Mouse (Mus musculus) ES-E14 (cell line): ENCODE measurements around the gene Hoxc5.

Source experiments
- CHD2 ChIP-seq: IDR thresholded peaks from 2 replicates; pipeline ENCODE4 v1.6.1; 2014; ENCODE audit warnings: mild to moderate bottlenecking, low read depth, low read length, inconsistent platforms
- HCFC1 ChIP-seq: IDR thresholded peaks from 2 replicates; pipeline ENCODE4 v1.6.1; 2012; ENCODE audit warnings: low read length, inconsistent platforms, borderline replicate concordance; ENCODE audit not compliant: insufficient read depth

DNA sequence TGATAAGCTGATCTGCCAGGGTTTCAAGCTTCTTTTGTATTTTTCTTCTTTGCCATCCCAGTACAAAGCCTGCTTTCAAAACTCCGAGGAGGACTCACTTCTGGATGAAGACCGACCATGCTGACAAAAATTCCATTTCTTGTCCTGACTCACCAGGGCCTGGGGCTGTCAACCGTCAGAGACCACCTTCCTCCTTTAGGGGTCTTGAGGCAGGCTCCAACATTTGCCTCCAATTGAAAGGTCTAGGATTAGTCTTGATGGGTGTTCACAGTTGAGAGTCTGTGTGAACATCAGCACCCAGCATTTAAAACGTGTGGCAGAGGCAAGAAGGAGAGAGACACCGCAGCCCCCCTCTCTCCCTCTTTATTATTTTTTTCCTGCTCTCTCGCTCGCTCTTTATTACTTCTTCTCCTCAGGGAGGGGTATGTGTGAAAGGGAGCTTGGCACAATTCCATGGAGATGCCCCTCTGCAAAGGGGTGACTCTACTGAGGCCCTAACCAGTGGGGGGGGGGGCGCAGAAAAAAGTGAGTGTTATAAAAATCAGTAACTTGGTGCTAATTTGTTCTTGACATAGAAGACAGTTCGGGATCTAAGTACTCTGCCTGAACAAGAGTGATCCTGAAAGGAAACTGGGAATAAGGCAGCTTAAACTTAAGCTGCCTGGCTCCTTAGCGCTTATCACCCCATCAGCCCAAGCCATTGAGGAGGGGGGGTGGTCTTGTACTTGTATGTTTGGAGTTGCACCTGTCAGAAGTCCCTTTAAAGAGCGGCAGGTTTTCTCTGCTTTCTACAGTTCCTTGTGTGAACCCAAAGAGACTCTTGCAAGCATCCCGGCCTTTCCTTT is 47.7 kb upstream of the Hoxc5 start:
- no peak for TF ChIP-seq HCFC1
- TF ChIP-seq CHD2: no peak
